ENCODE assay signal across 14 mouse cellular contexts in the genomic region with DNA sequence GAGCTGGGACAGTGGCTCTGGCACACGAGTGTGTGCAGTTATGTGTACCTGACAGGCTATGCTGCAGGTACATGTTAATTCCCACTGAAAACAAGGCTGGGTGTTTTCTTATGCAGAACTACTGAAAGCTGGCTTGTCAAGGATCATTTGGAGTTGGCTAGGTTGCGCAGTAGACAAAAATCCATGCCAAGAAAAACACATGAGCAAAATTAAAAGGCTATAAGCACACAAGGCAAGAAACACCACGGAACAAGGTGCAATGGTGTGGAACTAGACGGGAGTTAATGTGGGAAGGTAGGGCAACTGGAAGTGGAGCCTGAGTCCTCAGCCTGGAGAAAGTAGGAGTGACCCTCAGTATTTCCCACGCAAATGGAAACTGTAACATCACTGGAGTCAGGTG.
"Had no signal": no experiment of that assay in that cellular context is flagged by ENCODE, and none has a peak within 500 bp of the region (broad histone marks: within the 10 kb centered on the region; RNA-seq: fewer than 3 reads in every experiment).

No protein-coding gene starts in this region.

- H3K4me1 ChIP-seq: intestine, embryonic 15.5 days; limb, embryonic 15.5 days; liver, embryonic 12.5 days; midbrain, embryonic 10.5 days; neural tube, embryonic 15.5 days had no signal

- H3K9me3 ChIP-seq: intestine, embryonic 15.5 days; limb, embryonic 15.5 days; liver, embryonic 12.5 days; midbrain, embryonic 10.5 days; neural tube, embryonic 15.5 days had no signal

- H3K27me3 ChIP-seq: intestine, embryonic 15.5 days; limb, embryonic 15.5 days; liver, embryonic 12.5 days; neural tube, embryonic 15.5 days had no signal

- H3K4me2 ChIP-seq: intestine, embryonic 15.5 days; limb, embryonic 15.5 days; liver, embryonic 12.5 days; lung, embryonic 14.5 days; neural tube, embryonic 15.5 days had no signal

- H3K27ac ChIP-seq: hindbrain, postnatal 0 days; intestine, embryonic 15.5 days; limb, embryonic 15.5 days; liver, embryonic 12.5 days; midbrain, embryonic 10.5 days; neural tube, embryonic 15.5 days had no signal

- H3K4me3 ChIP-seq: intestine, embryonic 15.5 days; limb, embryonic 15.5 days; liver, embryonic 12.5 days; midbrain, embryonic 10.5 days; myocyte; neural tube, embryonic 15.5 days had no signal

- ATAC-seq: hindbrain, postnatal 0 days; intestine, embryonic 15.5 days; liver, embryonic 12.5 days had no signal

- H3K9ac ChIP-seq: intestine, embryonic 15.5 days; limb, embryonic 15.5 days; liver, embryonic 12.5 days; lung, embryonic 14.5 days; neural tube, embryonic 15.5 days had no signal

- H3K36me3 ChIP-seq: intestine, embryonic 15.5 days; limb, embryonic 15.5 days; liver, embryonic 12.5 days; midbrain, embryonic 10.5 days; neural tube, embryonic 15.5 days had no signal

- DNase-seq: left cerebral cortex, postnatal 4 days; lung, embryonic 14.5 days; lung, postnatal 10 days; lung, postnatal 4 days; midbrain, embryonic 14.5 days; right cerebral cortex, adult 18-20 months; right cerebral cortex, postnatal 25 days had no signal
